Mouse (Mus musculus): ENCODE measurements around the gene Ss18l2.

The Ss18l2 gene

GRCm38 (mm10) chr9:121759091-121760081 lies 49.3 kb downstream of the Ss18l2 start, which contains the start of gene Zfp651:
Zfp651 (plus strand) TSS chr9:121759330.
- peak; percentile 57 for DNase-seq (ENCODE audit: low spot score)

GRCm38 (mm10) chr9:121760271-121761090 lies 50.4 kb downstream of the Ss18l2 start:
- DNase-seq (ENCODE audit: low spot score) = peak; percentile 71

- no peak for DNase-seq (ENCODE audit: low spot score)
Measured at GRCm38 (mm10) chr9:121761091-121761665, 51.0 kb downstream of the Ss18l2 start.

GRCm38 (mm10) chr9:121761787-121762186 lies 51.7 kb downstream of the Ss18l2 start:
- no peak for DNase-seq (ENCODE audit: low spot score)

GRCm38 (mm10) chr9:121762248-121762647 lies 52.1 kb downstream of the Ss18l2 start:
- no peak for DNase-seq (ENCODE audit: low spot score)

- DNase-seq (ENCODE audit: low spot score) = no peak
Measured at GRCm38 (mm10) chr9:121762761-121763160, 52.6 kb downstream of the Ss18l2 start.

Measured in ovary, postnatal 14 days (tissue).